Mouse (Mus musculus) kidney, adult 2 months (tissue): ENCODE data around the gene Cdc14b.

Experiments
- CTCF ChIP-seq: fragments of 200-500 bp; conservative IDR thresholded peaks from 2 replicates; pipeline ENCODE4 v1.5.1; 2011; ENCODE audit warnings: low read depth, mild to moderate bottlenecking, control low read depth, low read length, moderate library complexity, mixed read lengths; ENCODE audit not compliant: insufficient read depth, insufficient read length
- POLR2A ChIP-seq: fragments of 200-500 bp; IDR thresholded peaks from one replicate; pipeline ENCODE4 v1.6.1; 2011; ENCODE audit warnings: low read depth, low read length, control low read depth

DNA sequence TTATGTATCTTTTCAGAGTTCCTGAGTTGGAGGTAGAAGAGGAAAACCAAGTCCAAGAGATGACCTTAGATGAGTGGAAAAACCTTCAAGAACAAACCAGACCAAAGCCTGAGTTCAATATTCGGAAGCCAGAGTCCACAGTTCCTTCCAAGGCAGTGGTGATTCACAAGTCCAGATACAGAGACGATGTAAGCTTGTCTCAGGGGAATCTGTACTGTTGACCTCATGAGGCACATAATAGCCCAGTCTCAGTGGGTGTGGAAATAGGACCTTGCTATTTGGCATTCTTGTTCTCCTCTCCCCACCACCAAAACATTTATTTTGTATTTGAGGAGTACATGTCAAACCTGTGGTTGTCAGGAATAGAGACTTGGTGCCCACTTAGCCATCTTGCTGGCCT is 93.0 kb downstream of the Cdc14b start:
- TF ChIP-seq POLR2A (no peak), CTCF (no peak)
